Mouse (Mus musculus) hindbrain, embryonic 11.5 days (tissue): ENCODE data around the gene Phf10. TPM values are rescaled to one million over a fixed set of nuclear protein-coding genes. Genes with fewer than 3 reads are reported as not detected.

Experiments used
- polyA plus RNA-seq: library from polyadenylated mRNA; unstranded; fragments of >200 nt; fragmentation: Nextera tagmentation; extraction: Ambion mirVana; gene quantifications from 2 replicates; pipeline ENCODE4 v1.2.1, GENCODE M21; 2014

Gene Phf10
- polyA plus RNA-seq, 1 experiment from 2014 or later: 39.2 TPM

Other genes starting within 250 kb of the Phf10 start
- gene Wdr27, start 18.1 kb downstream of the Phf10 start, polyA plus RNA-seq: 6.0 and 6.2 TPM in 2 replicates
- 34.9 and 39.4 TPM in 2 replicates for gene 1600012H06Rik, start 18.1 kb downstream of the Phf10 start, polyA plus RNA-seq
- gene 9030025P20Rik, start 17.2 kb upstream of the Phf10 start, polyA plus RNA-seq: 10.1 and 13.0 TPM in 2 replicates
- gene Gm3417, start 17.5 kb upstream of the Phf10 start, polyA plus RNA-seq: 0.54 and 1.2 TPM in 2 replicates
- gene Gm3435, start 48.9 kb upstream of the Phf10 start, polyA plus RNA-seq: 8.0 and 10.3 TPM in 2 replicates
- gene Ermard, start 79.9 kb upstream of the Phf10 start, polyA plus RNA-seq: 71.4 and 92.2 TPM in 2 replicates
- gene Tcte3, start 80.2 kb upstream of the Phf10 start, polyA plus RNA-seq: not detected in 2 replicates
- gene Gm3448, start 80.3 kb upstream of the Phf10 start, polyA plus RNA-seq: 2.9 and 6.0 TPM in 2 replicates